Mouse (Mus musculus) fibroblast of lung, adult 2 months (primary cell): ENCODE measurements at regions not wholly inside any gene's neighbourhood (a gene's known extent, or its start where the extent isn't known, plus 50 kb on each side); places are given as distances from the start of the nearest gene placed in this dataset.

Experiments
- DNase-seq: peaks from one replicate; pipeline ENCODE4 v3.0.0-alpha.2; 2011; ENCODE audit warnings: low read depth

DNA sequence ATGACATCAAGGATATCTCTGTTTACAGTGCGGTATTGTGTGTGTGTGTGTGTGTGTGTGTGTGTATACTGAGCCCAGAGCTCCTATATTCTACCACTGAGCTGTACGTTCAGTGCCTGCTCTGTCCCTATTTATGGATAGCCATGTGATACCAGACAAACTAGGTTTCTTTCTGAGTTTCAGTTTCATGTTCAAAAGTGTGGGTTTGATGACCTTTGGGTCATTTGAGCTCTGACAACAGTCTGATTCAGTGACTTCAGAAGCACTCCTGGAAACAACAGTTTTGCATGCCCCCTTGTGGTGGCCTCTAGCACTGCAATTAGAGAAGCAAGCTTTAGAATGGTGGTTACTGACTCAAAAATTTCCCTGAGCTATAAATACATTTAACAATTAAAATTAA, 50.9 kb upstream of the Tent2 start:
- peak; percentile 44 for DNase-seq

DNA sequence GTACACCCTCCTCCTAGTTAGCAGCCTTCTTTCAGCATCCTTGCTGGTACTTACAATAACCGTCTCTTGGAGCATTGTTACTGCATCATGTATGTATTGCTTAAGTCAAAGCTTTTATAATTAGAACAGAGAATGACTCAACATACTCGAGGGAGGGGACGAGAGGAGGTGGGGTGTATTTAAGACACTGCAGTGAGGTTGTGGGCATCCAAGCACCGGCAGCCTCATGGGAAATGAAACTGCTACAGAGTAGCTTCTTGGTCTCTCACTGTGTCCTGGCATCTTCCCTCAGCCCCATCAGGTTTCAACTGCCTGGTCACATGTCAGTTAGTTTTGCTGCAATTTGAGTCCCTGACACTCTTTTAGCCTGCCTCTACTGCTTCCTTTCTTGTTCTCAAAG, 50.7 kb upstream of the Homer1 start:
- no peak for DNase-seq
